Mouse (Mus musculus) heart, embryonic 16.5 days (tissue): ENCODE measurements around the gene Psmb6. TPM values are rescaled to one million over a fixed set of nuclear protein-coding genes. Genes with fewer than 3 reads are reported as not detected.

ENCODE experiments used
- ATAC-seq: fragments of 200-750 bp; cut with Nextera tagmentation; replicated peaks from 2 replicates; pipeline ENCODE4 v1.8.0; 2017; ENCODE audit warnings: moderate number of reproducible peaks; ENCODE audit not compliant: insufficient read depth, low FRiP score; ENCODE audit errors: extremely low read depth
- H3K27ac ChIP-seq: fragments of 300-500 bp; sonication (generic); 2 replicates; pipeline ENCODE4 v1.5.1; 2014; ENCODE audit warnings: mild to moderate bottlenecking, low read length, control low read depth, moderate library complexity
- H3K27me3 ChIP-seq: fragments of 300-500 bp; sonication (generic); 2 replicates; pipeline ENCODE4 v1.6.1; 2014; ENCODE audit warnings: low read length, mixed read lengths; ENCODE audit not compliant: control insufficient read depth, insufficient read depth
- H3K36me3 ChIP-seq: fragments of 300-500 bp; sonication (generic); 2 replicates; pipeline ENCODE4 v1.6.1; 2014; ENCODE audit not compliant: control insufficient read depth, insufficient read depth
- H3K4me1 ChIP-seq: fragments of 300-500 bp; sonication (generic); 2 replicates; pipeline ENCODE4 v1.6.1; 2014; ENCODE audit warnings: low read length, mixed read lengths; ENCODE audit not compliant: control insufficient read depth, insufficient read depth
- H3K4me2 ChIP-seq: fragments of 300-500 bp; sonication (generic); 2 replicates; pipeline ENCODE4 v1.6.1; 2014; ENCODE audit warnings: low read depth, mild to moderate bottlenecking, control low read depth, low read length
- H3K4me3 ChIP-seq: fragments of 300-500 bp; sonication (generic); 2 replicates; pipeline ENCODE4 v1.5.1; 2014; ENCODE audit warnings: mild to moderate bottlenecking, control low read depth, low read length
- H3K9ac ChIP-seq: fragments of 300-500 bp; sonication (generic); 2 replicates; pipeline ENCODE4 v1.6.1; 2014; ENCODE audit warnings: low read length, control low read depth
- H3K9me3 ChIP-seq: fragments of 300-500 bp; sonication (generic); replicated peaks from 2 replicates; pipeline ENCODE4 v1.6.1; 2016; ENCODE audit warnings: low read length; ENCODE audit not compliant: control insufficient read depth
- WGBS: fragments of 180-500 bp; shearing (Covaris S2); extraction: QIAGEN DNeasy Blood & Tissue Kit; methylation state at CpG from one replicate; pipeline ENCODE4 v1.1.7; 2014; 5-methylcytosine and 5-hydroxymethylcytosine counted together
- polyA plus RNA-seq: library from polyadenylated mRNA; unstranded; fragments of >200 nt; fragmentation: Nextera tagmentation; extraction: Ambion mirVana; gene quantifications from 2 replicates; pipeline ENCODE4 v1.2.1, GENCODE M21; 2015

The Psmb6 gene
- polyA plus RNA-seq, 1 experiment from 2014 or later = 623 TPM

- Histone ChIP-seq H3K4me1 (peaks cover 5% of the 10 kb centered on the region), H3K4me2 (no peak overlapping the region), H3K9me3 (no peaks in the 10 kb centered on the region), H3K4me3 (no peak overlapping the region), H3K9ac (no peak overlapping the region), H3K36me3 (no peaks in the 10 kb centered on the region), H3K27ac (no peak overlapping the region), H3K27me3 (no peaks in the 10 kb centered on the region)
- ATAC-seq = no peak
- 80% methylated on average over 1 of the region's 1 CpGs for WGBS
Observed at GRCm38 (mm10) chr11:70571641-70572040, 46.5 kb downstream of the Psmb6 start.

DNA sequence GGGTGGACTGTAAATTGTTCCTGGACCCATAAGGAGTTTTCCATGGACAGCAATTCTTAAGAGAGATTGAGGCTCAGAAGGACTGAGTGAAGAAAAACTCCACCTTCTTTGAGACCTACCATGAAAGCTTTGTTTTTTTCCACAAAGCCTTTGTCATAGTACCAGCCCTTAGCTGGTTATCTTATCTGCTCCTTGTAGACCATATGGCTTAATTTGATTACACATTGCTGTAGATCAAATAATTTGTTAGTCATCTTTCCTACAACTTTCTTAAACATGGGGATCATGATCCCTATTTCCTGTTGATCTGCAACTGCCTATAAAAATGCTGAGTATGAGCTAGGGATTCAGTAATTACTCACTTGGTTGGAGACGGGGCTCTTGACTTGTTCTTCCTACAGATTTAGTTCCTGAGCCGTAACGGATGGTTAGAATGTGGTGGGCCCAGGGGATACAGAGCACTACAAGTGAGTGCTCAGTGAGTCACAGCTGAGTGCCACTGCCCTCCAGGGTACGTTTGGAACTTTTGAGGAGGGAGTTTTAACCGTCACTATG lies 47.3 kb downstream of the Psmb6 start:
- WGBS = 52% methylated on average over 5 of the region's 5 CpGs
- ATAC-seq = no peak
- Histone ChIP-seq H3K4me1 (peaks cover 2% of the 10 kb centered on the region; the same call in 1 of the 2 replicates), H3K27ac (no peak overlapping the region), H3K9ac (no peak overlapping the region), H3K4me2 (no peak overlapping the region), H3K4me3 (no peak overlapping the region), H3K36me3 (no peaks in the 10 kb centered on the region), H3K27me3 (no peaks in the 10 kb centered on the region), H3K9me3 (no peaks in the 10 kb centered on the region)

- 82% methylated on average over 6 of the region's 6 CpGs for WGBS
Observed at GRCm38 (mm10) chr11:70573872-70574271, 48.7 kb downstream of the Psmb6 start.

DNA sequence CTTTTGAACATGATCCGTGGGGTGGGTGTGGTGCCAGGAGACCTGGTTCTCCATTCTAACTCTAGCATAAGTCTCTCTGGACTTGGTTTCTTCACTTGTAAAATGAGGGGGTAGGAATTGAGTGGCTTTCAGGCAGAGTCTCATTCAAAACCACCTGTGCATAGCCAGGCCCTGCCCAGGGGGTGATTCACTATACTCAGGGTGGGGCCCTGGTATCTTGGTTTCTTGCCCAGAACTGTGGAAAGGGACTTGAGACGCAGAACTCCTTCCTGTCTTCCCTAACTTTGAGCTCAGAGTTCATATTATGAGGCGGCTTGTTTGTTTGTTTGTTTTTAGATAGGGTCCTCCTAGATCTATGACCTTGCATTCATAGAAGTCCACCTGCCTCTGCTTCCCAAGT lies 52.0 kb downstream of the Psmb6 start:
- H3K4me3 ChIP-seq = no peak overlapping the region
- no peaks in the 10 kb centered on the region for H3K36me3 ChIP-seq
- WGBS = 73% methylated on average over 3 of the region's 3 CpGs
- H3K4me1 ChIP-seq = peaks cover 19% of the 10 kb centered on the region
- H3K9ac ChIP-seq = no peak overlapping the region
- no peaks in the 10 kb centered on the region for H3K9me3 ChIP-seq
- no peak for ATAC-seq
- no peak overlapping the region for H3K4me2 ChIP-seq
- H3K27me3 ChIP-seq = no peaks in the 10 kb centered on the region
- no peak overlapping the region for H3K27ac ChIP-seq

More at GRCm38 (mm10) chr11:70573872-70574271, 48.7 kb downstream of the Psmb6 start:
- Histone ChIP-seq H3K4me1 (peaks cover 5% of the 10 kb centered on the region; the same call in 1 of the 2 replicates), H3K36me3 (no peaks in the 10 kb centered on the region), H3K9me3 (no peaks in the 10 kb centered on the region), H3K4me3 (no peak overlapping the region), H3K27me3 (no peaks in the 10 kb centered on the region), H3K4me2 (no peak overlapping the region), H3K9ac (no peak overlapping the region), H3K27ac (no peak overlapping the region)
- no peak for ATAC-seq

Other genes with a start within 250 kb of the Psmb6 start
- 2.8 and 7.2 TPM in 2 replicates for gene Alox12e, start 202.7 kb upstream of the Psmb6 start, polyA plus RNA-seq
- gene Alox15, start 173.3 kb upstream of the Psmb6 start, polyA plus RNA-seq = 0.56 and 1.1 TPM in 2 replicates
- gene Pelp1, start 115.3 kb upstream of the Psmb6 start, polyA plus RNA-seq = 22.1 and 22.5 TPM in 2 replicates
- 9.5 and 11.7 TPM in 2 replicates for gene Arrb2, start 92.7 kb upstream of the Psmb6 start, polyA plus RNA-seq
- 25.2 and 27.8 TPM in 2 replicates for gene Med11, start 73.4 kb upstream of the Psmb6 start, polyA plus RNA-seq
- 1.5 and 1.7 TPM in 2 replicates for gene Zmynd15, start 65.9 kb upstream of the Psmb6 start, polyA plus RNA-seq
- gene Cxcl16, start 65.4 kb upstream of the Psmb6 start, polyA plus RNA-seq = 10.2 and 10.9 TPM in 2 replicates
- gene Tm4sf5, start 20.1 kb upstream of the Psmb6 start, polyA plus RNA-seq = 5.2 and 5.6 TPM in 2 replicates
- 0.31 and 1.3 TPM in 2 replicates for gene Vmo1, start 10.8 kb upstream of the Psmb6 start, polyA plus RNA-seq
- 0.16 and 0.37 TPM in 2 replicates for gene Gltpd2, start 6.2 kb upstream of the Psmb6 start, polyA plus RNA-seq
- gene Gm40193, start 7.6 kb downstream of the Psmb6 start, polyA plus RNA-seq = not detected in 2 replicates
- gene Pld2, start 14.7 kb downstream of the Psmb6 start, polyA plus RNA-seq = 9.1 and 12.0 TPM in 2 replicates
- 9.8 and 10.3 TPM in 2 replicates for gene Mink1, start 37.5 kb downstream of the Psmb6 start, polyA plus RNA-seq
- gene 4930544D05Rik, start 90.5 kb downstream of the Psmb6 start, polyA plus RNA-seq = not detected in 2 replicates
- not detected in 2 replicates for gene Chrne, start 93.8 kb downstream of the Psmb6 start, polyA plus RNA-seq
- gene Gp1ba, start 113.8 kb downstream of the Psmb6 start, polyA plus RNA-seq = 0.34 and 0.38 TPM in 2 replicates
- 80.3 and 80.9 TPM in 2 replicates for gene Rnf167, start 121.9 kb downstream of the Psmb6 start, polyA plus RNA-seq
- gene Slc25a11, start 122.1 kb downstream of the Psmb6 start, polyA plus RNA-seq = 346 and 351 TPM in 2 replicates
- gene Pfn1, start 129.3 kb downstream of the Psmb6 start, polyA plus RNA-seq = 1,225 and 1,312 TPM in 2 replicates
- gene Eno3, start 131.8 kb downstream of the Psmb6 start, polyA plus RNA-seq = 578 and 593 TPM in 2 replicates
- 186 and 191 TPM in 2 replicates for gene Spag7, start 144.0 kb downstream of the Psmb6 start, polyA plus RNA-seq
- gene Camta2, start 162.7 kb downstream of the Psmb6 start, polyA plus RNA-seq = 15.0 and 15.6 TPM in 2 replicates
- gene Inca1, start 174.8 kb downstream of the Psmb6 start, polyA plus RNA-seq = 1.2 and 1.4 TPM in 2 replicates
- gene Kif1c, start 175.2 kb downstream of the Psmb6 start, polyA plus RNA-seq = 5.1 and 5.2 TPM in 2 replicates
- gene Zfp3, start 238.8 kb downstream of the Psmb6 start, polyA plus RNA-seq = 10.0 and 10.5 TPM in 2 replicates